Mouse (Mus musculus) forebrain, embryonic 14.5 days (tissue): ENCODE measurements around the gene 2310007B03Rik. TPM values are rescaled to one million over a fixed set of nuclear protein-coding genes. Genes with fewer than 3 reads are reported as not detected.

Experiments used
- ATAC-seq: fragments of 200-750 bp; cut with Nextera tagmentation; 2 replicates; pipeline ENCODE4 v1.8.0; 2017; ENCODE audit warnings: mild to moderate bottlenecking, moderate library complexity
- DNase-seq: peaks from one replicate; pipeline ENCODE4 v3.0.0-alpha.2; 2015; ENCODE audit warnings: low spot score
- H3K27ac ChIP-seq: fragments of 300-500 bp; sonication (generic); 2 replicates; pipeline ENCODE4 v1.5.1; 2014; ENCODE audit warnings: low read depth, mild to moderate bottlenecking, control low read depth, low read length, moderate library complexity
- H3K27me3 ChIP-seq: fragments of 300-500 bp; sonication (generic); replicated peaks from 2 replicates; pipeline ENCODE4 v1.6.1; 2014; ENCODE audit warnings: low read length, control low read depth, mixed read lengths; ENCODE audit not compliant: control insufficient read depth, insufficient read depth
- H3K36me3 ChIP-seq: fragments of 300-500 bp; sonication (generic); 2 replicates; pipeline ENCODE4 v1.6.1; 2014; ENCODE audit warnings: low read length, control low read depth; ENCODE audit not compliant: control insufficient read depth, insufficient read depth
- H3K4me1 ChIP-seq: fragments of 300-500 bp; sonication (generic); 2 replicates; pipeline ENCODE4 v1.6.1; 2014; ENCODE audit warnings: antibody characterized with exemption, low read length, control low read depth; ENCODE audit not compliant: control insufficient read depth, insufficient read depth
- H3K4me2 ChIP-seq: fragments of 300-500 bp; sonication (generic); 2 replicates; pipeline ENCODE4 v1.6.1; 2014; ENCODE audit warnings: mild to moderate bottlenecking, control low read depth, low read length
- H3K4me3 ChIP-seq: fragments of 300-500 bp; sonication (generic); 2 replicates; pipeline ENCODE4 v1.5.1; 2014; ENCODE audit warnings: low read depth, low read length, control low read depth
- H3K9ac ChIP-seq: fragments of 300-500 bp; sonication (generic); 2 replicates; pipeline ENCODE4 v1.6.1; 2014; ENCODE audit warnings: mild to moderate bottlenecking, low read length, control low read depth, moderate library complexity
- H3K9me3 ChIP-seq: fragments of 300-500 bp; sonication (generic); replicated peaks from 2 replicates; pipeline ENCODE4 v1.6.1; 2016; ENCODE audit warnings: low read length, control low read depth, mixed read lengths; ENCODE audit not compliant: control insufficient read depth
- WGBS: fragments of 180-500 bp; shearing (Covaris S2); extraction: QIAGEN DNeasy Blood & Tissue Kit; methylation state at CpG from one replicate; pipeline ENCODE4 v1.1.7; 2014; 5-methylcytosine and 5-hydroxymethylcytosine counted together
- polyA plus RNA-seq: library from polyadenylated mRNA; unstranded; fragments of >200 nt; fragmentation: Nextera tagmentation; extraction: Ambion mirVana; gene quantifications from 2 replicates; pipeline ENCODE4 v1.2.1, GENCODE M21; 2014

2310007B03Rik gene
- polyA plus RNA-seq, 1 experiment from 2014 or later: 0.10 TPM

DNA sequence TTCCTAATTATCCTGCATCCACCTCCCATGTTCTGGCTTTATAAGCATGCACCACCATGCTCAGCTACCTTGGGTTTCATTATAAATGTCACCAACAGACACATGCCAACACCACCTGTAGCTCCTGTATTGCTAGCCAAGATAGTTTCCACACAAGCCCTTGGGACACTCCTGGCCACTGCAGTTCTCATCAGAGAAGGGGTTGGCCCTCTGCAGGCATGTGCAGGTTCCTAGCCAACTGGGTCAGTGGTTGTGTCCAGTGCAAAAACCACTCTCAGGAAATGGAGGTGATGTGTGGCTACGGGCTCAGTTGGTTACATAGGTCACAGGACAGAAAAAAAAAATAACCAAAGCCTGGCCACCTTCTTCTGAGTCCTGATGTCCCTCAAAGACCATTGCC lies 17.9 kb downstream of the 2310007B03Rik start:
- Histone ChIP-seq H3K36me3 (no peaks in the 10 kb centered on the region), H3K9me3 (no peaks in the 10 kb centered on the region), H3K4me2 (no peak overlapping the region), H3K4me3 (no peak overlapping the region), H3K27me3 (no peaks in the 10 kb centered on the region), H3K9ac (no peak overlapping the region), H3K4me1 (no peaks in the 10 kb centered on the region), H3K27ac (no peak overlapping the region)
- ATAC-seq (no peak), DNase-seq (no peak)
- WGBS: 90% methylated on average over 1 of the region's 1 CpGs

DNA sequence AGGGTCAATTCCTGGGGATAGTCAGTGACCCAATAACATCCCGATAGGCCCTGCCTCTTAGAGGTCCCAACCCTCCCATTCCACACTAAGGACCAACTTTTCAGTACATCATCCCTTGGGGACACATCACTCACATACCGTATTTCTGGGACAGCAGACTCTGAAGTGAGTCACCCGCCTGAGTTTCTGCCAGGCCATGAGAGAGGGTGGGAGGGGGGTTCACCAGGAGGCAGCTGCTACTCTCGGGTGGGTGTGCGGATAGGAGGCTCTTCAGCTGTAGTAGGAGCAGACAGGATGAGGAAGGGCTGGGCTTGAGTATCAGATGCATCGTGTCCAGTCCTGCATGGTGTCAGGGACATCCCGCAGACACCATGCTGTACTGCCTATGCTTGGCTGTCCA lies 21.0 kb downstream of the 2310007B03Rik start:
- no peak overlapping the region for H3K4me2 ChIP-seq
- WGBS: 90% methylated on average over 7 of the region's 7 CpGs
- no peaks in the 10 kb centered on the region for H3K9me3 ChIP-seq
- H3K4me1 ChIP-seq: no peaks in the 10 kb centered on the region
- ATAC-seq: no peak
- H3K27ac ChIP-seq: no peak overlapping the region
- no peak overlapping the region for H3K4me3 ChIP-seq
- H3K27me3 ChIP-seq: no peaks in the 10 kb centered on the region
- H3K9ac ChIP-seq: no peak overlapping the region
- H3K36me3 ChIP-seq: no peaks in the 10 kb centered on the region
- no peak for DNase-seq

DNA sequence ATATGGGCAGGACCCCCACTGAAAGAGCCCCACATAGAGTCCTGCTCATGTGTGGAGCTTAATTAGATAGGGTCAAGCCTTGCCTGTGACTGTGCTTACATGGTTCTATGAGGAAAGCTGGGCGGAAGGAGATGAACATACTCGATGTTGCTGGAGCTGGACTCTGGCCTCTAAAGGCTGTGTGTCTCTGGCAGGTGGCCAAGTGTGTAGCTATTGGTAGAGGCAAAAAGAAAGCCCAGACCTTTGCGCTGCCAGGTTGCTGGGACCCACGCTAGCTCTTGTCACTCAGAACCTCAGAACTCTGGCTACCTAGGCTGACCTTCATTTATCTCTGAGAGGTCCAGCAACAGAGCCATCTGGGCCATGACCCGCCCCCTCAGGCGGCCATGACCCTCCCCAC lies 22.2 kb downstream of the 2310007B03Rik start:
- peak; percentile 17 for DNase-seq
- no peak for ATAC-seq
- 72% methylated on average over 6 of the region's 6 CpGs for WGBS
- H3K4me2 ChIP-seq: no peak overlapping the region
- H3K9ac ChIP-seq: no peak overlapping the region
- no peaks in the 10 kb centered on the region for H3K27me3 ChIP-seq
- no peaks in the 10 kb centered on the region for H3K4me1 ChIP-seq
- H3K9me3 ChIP-seq: no peaks in the 10 kb centered on the region
- H3K36me3 ChIP-seq: no peaks in the 10 kb centered on the region
- no peak overlapping the region for H3K27ac ChIP-seq
- H3K4me3 ChIP-seq: no peak overlapping the region

DNA sequence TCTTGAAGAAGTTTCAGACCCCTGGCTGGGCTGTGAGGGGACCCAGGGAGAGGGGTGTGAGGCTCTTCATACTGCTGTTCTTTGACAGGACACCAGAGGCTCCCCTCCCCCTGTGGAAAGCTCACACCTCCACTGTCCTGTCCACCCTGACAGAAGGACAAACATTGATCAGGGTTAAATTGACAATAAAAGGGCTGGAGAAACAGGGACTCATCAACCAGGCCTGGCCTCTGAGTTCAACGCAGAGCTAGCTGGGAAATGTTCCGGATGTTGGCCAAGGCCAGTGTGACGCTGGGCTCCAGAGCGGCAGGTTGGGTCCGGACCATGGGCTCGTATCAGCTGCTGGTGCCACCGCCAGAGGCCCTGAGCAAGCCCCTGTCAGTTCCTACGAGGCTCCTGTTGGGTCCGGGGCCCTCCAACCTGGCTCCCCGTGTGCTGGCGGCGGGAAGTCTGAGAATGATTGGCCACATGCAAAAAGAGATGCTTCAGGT lies 25.7 kb downstream of the 2310007B03Rik start, which contains the start of gene Agxt:
TSS of gene Agxt (plus strand) at position 205 of the 491 bp plus-strand sequence.
- H3K9ac ChIP-seq: no peak within 1 kb of the TSS
- H3K27ac ChIP-seq: no peak within 1 kb of the TSS
- H3K9me3 ChIP-seq: no peaks in the 10 kb centered on the region
- no peaks in the 10 kb centered on the region for H3K36me3 ChIP-seq
- WGBS: 91% methylated on average over 12 of the region's 12 CpGs
- no peaks in the 10 kb centered on the region for H3K27me3 ChIP-seq
- DNase-seq: no peak
- H3K4me2 ChIP-seq: no peak within 1 kb of the TSS
- H3K4me1 ChIP-seq: no peaks in the 10 kb centered on the region
- no peak within 1 kb of the TSS for H3K4me3 ChIP-seq
- no peak for ATAC-seq

DNA sequence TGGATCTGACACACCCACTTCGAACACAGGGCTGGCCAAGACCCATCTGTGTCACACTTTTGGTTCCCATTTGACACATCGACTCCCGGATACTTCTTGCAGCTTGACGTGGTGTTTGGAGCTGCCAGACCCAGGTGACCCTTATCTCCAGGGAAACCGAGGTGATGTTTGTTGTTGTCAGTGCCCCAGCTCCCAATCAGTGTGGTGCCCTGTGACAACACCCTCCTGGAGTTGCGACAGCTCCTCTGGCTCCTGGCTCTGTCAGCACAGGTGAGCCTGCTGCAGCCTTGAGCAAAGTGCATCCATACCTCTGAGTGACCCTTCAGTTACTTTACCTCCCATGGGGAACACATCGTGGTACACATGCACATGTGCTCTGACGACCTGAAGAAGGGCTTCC lies 28.1 kb downstream of the 2310007B03Rik start:
- no peak overlapping the region for H3K9ac ChIP-seq
- no peak overlapping the region for H3K4me3 ChIP-seq
- no peaks in the 10 kb centered on the region for H3K4me1 ChIP-seq
- DNase-seq: no peak
- no peak overlapping the region for H3K4me2 ChIP-seq
- WGBS: 76% methylated on average over 8 of the region's 8 CpGs
- no peaks in the 10 kb centered on the region for H3K27me3 ChIP-seq
- ATAC-seq: no peak
- no peaks in the 10 kb centered on the region for H3K36me3 ChIP-seq
- H3K9me3 ChIP-seq: no peaks in the 10 kb centered on the region
- H3K27ac ChIP-seq: no peak overlapping the region

DNA sequence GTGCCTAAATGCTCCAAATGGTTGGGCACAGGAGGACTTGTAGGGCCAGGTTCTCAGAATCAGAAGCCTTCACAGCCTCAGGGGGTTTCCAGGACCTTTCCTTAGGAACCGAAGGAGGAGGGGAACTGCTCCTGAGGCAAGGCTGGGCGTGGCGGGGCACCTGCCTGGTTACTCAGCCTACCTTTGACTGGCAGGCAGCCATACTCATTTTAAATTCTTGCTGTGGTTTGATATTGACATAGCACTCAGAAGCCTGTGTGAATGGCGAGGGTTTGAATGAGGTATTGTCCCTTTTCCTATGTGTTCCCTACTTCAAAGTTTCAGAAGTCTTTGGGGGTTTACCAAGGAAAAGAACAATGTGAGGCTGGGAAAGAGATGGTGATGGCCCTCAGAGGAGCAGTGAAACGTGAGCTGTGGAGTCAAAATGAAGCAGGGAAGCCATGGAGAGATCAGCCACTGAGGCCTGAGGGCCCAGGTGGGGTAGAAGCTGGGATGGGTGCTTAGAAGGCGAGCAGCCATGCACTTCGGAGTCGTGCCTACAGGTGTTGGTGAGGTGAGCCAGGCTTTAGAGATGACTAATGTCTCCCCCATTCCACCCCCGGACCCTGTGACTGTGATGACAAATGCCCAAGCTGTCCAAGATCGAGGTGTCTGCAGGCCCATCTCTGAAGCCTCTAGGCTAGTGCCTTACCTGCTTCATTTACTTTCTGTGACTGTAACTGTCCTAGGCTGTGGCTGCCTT lies 30.3 kb downstream of the 2310007B03Rik start:
- 74% methylated on average over 10 of the region's 10 CpGs for WGBS
- no peak overlapping the region for H3K27ac ChIP-seq

DNA sequence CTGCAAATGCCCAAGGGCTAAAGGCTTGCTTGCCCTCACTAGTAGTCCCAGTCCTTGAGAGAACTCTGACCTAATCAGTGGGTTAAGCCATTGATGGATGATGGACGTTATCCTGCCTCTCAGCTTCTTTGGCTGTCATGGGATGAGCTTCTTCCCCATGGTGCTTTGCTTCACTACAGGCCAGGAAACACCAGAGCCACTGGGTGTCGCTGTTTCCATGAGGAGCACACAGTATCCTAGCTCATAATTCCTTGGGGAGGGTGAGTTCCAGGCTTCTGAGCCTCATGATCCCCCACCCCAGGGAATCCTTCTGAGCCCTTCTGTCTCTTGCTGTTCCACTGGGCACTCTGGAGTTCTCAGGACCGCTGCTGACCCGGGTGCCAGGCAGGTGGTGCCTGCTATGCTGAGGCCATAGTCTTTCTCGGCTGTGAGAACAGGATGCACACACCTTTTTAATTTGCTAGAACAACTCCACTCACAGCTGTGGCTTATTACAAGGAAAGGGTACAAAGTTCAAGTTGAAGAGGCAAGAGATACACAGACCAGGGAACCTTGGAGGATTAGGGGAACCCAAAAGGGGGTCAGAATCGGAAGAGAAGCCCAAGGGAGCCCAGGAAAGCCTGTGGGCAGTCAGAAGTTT lies 31.9 kb downstream of the 2310007B03Rik start:
- H3K27ac ChIP-seq: no peak overlapping the region
- H3K4me2 ChIP-seq: no peak overlapping the region
- no peak overlapping the region for H3K9ac ChIP-seq
- H3K9me3 ChIP-seq: no peaks in the 10 kb centered on the region
- H3K4me1 ChIP-seq: no peaks in the 10 kb centered on the region
- no peaks in the 10 kb centered on the region for H3K27me3 ChIP-seq
- no peaks in the 10 kb centered on the region for H3K36me3 ChIP-seq
- 0 out of 2 replicates have a peak, but pooled peaks have one; percentile 40 for ATAC-seq
- DNase-seq: peak; percentile 55
- 29% methylated on average over 6 of the region's 6 CpGs for WGBS
- H3K4me3 ChIP-seq: no peak overlapping the region

More for the DNA sequence above, 30.3 kb downstream of the 2310007B03Rik start:
- ATAC-seq (no peak), DNase-seq (no peak)
- Histone ChIP-seq H3K4me1 (no peaks in the 10 kb centered on the region), H3K9me3 (no peaks in the 10 kb centered on the region), H3K36me3 (no peaks in the 10 kb centered on the region), H3K4me2 (no peak overlapping the region), H3K9ac (no peak overlapping the region), H3K27me3 (no peaks in the 10 kb centered on the region), H3K4me3 (no peak overlapping the region)

DNA sequence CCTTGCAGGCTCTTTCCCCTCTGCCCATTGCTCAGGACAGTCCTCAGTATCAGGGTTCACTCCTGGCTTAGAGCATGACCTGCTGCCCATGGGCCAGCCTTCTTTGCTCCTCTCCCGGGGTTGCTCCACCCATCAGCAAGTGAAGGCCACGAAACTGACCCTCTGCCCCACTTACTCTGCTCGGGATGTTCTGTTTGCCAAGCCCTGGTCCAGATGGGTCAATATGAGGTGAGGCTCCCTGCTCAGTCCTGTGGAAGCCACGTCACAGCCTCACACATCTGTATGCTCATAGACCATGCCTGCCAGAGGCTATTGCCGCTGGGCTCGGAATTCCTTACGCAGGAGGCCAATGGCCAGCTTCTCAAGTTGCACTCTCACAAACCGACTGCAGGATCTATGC lies 32.5 kb downstream of the 2310007B03Rik start:
- no peak overlapping the region for H3K4me3 ChIP-seq
- H3K9ac ChIP-seq: no peak overlapping the region
- ATAC-seq (no peak), DNase-seq (no peak)
- no peak overlapping the region for H3K27ac ChIP-seq
- H3K4me1 ChIP-seq: no peaks in the 10 kb centered on the region
- no peaks in the 10 kb centered on the region for H3K9me3 ChIP-seq
- no peaks in the 10 kb centered on the region for H3K36me3 ChIP-seq
- 88% methylated on average over 8 of the region's 8 CpGs for WGBS
- H3K27me3 ChIP-seq: no peaks in the 10 kb centered on the region
- H3K4me2 ChIP-seq: no peak overlapping the region

DNA sequence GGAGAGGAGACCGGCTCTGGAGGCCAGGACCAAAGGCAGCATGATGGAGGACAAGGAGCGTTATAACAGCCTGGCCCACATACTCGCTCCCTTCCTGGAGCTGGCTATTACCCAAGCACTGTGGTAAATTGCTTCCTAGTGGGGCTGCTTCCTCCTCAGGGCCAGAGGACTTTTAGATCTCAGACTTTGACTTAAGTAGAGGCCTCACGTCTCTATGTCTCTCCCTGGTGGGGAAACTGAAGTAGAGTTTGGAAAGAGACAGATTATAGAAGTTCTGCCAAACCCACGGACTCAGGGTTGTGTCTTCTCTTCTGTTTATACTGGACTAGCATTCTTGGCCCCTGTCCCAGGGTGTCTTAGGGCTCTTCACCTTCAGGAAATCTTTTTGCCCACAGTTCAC lies 35.5 kb downstream of the 2310007B03Rik start:
- DNase-seq: peak; percentile 14
- ATAC-seq: no peak
- H3K9me3 ChIP-seq: no peaks in the 10 kb centered on the region
- H3K4me2 ChIP-seq: no peak overlapping the region
- H3K4me3 ChIP-seq: no peak overlapping the region
- no peaks in the 10 kb centered on the region for H3K4me1 ChIP-seq
- 70% methylated on average over 5 of the region's 5 CpGs for WGBS
- H3K27me3 ChIP-seq: no peaks in the 10 kb centered on the region
- H3K36me3 ChIP-seq: no peaks in the 10 kb centered on the region
- no peak overlapping the region for H3K9ac ChIP-seq
- no peak overlapping the region for H3K27ac ChIP-seq
